Mouse (Mus musculus) spleen, postnatal 10 days (tissue): ENCODE measurements around the gene Pik3r5.

Experiments used
- DNase-seq, 2 experiments: peaks; one replicate each; pipeline ENCODE4 v3.0.0; 2021 to 2022; ENCODE audit warnings: low spot score in 2 of 2

Gene Pik3r5

DNA sequence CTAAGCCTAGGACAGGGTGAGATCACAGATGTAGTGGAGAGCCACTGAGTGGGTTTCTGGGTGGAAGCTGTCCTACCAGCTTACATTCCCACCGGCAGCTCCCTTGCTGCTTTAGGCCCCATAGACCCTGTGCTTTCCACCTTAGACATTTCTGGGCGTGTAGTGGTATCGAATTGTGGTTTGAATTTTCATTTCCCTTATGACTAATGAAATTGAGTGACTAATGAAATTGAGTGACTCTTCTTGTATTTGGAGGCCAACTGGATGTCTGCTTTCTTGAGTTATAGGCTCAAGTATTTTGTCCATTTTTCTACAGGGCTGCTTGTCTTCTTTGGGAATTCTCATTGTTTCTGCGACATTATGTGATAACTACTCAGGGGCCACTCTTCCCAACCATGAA lies 14.6 kb downstream of the Pik3r5 start:
- no peak for DNase-seq

DNA sequence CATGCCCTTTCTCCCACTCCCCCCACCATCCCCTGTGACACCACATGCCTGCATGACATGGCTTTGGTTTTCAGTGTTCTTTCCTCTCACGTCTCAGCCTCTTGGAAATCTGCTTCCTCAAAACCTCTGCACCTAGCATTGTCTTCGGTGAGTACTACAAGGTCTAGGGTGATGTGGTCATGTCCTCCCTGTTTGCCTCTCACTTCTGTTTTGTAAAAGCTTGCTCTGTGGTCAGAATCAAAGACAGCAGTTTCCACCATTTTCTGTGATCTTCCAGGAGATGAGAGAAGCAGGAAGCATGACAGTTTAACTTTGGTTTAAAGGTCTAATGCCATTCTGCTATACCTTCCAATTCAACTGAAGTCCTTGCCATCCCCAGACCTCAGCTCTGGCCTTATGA lies 15.3 kb downstream of the Pik3r5 start:
- no peak for DNase-seq

- DNase-seq: no peak
These were observed 16.4 kb downstream of the Pik3r5 start for GRCm38 (mm10) chr11:68448356-68448755.

GRCm38 (mm10) chr11:68451282-68451735 lies 19.4 kb downstream of the Pik3r5 start:
- peak in 1 of 2 experiments; percentile 54 for DNase-seq

- DNase-seq: no peak
These were observed 20.0 kb downstream of the Pik3r5 start for GRCm38 (mm10) chr11:68451747-68452405.

DNA sequence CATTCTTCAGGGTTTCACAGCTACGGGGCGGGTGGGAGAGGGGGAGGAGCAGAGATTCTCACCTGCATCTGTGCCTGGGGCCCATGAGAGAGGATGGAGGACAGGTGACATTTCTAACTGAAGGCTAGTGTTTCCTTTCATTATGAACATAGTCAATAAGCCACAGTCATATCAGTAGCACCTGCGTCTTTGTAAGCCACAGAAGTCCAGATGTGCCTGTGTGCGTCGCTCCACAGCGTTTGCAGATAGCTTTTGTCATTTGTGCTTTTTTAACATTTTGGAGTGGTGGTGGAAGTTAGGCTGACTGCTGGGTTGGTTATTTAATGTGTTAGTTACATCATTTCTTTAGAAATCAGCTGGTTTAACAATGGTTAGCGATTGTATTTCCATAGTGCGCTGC lies 20.8 kb downstream of the Pik3r5 start:
- DNase-seq: no peak

DNA sequence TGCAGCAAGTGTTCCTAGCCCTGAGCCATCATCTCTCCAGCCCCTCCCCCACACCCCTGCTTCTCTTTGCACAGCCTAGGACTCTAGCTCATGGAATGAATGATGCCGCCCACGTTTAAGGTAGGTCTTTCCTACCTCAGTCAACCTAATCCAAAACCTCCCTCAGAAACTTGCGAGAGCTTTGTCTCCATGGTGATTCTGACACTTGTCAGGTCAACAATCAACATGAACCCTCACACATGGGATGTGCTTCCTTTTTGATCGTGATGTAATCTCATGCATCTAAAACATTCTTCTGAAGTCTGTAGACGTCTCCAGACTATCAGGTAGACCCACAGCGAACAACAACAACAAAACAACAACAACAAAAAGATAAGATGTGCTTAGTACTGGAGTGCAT lies 21.4 kb downstream of the Pik3r5 start:
- DNase-seq: no peak

GRCm38 (mm10) chr11:68458086-68458485 lies 26.2 kb downstream of the Pik3r5 start:
- DNase-seq: no peak

GRCm38 (mm10) chr11:68459021-68459420 lies 27.1 kb downstream of the Pik3r5 start:
- DNase-seq: no peak

DNA sequence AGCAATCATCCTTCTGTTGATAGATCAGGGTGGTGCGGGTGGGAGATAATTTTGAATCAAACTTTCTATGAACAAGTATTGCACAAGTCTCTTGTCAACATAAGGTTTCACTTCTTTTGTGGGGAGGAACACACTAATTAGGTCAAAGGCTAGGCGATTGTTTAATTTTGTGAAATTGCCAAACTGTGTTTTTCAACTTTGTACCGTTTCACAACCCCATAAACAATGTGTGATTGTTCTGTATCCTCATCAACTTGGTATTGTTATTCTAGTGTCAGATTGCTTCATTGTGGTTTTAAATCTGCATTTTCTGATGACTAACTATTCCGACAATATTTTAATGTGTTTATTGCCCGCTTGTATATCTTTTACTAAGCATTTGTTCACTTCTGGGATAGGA lies 27.6 kb downstream of the Pik3r5 start:
- DNase-seq: no peak

DNA sequence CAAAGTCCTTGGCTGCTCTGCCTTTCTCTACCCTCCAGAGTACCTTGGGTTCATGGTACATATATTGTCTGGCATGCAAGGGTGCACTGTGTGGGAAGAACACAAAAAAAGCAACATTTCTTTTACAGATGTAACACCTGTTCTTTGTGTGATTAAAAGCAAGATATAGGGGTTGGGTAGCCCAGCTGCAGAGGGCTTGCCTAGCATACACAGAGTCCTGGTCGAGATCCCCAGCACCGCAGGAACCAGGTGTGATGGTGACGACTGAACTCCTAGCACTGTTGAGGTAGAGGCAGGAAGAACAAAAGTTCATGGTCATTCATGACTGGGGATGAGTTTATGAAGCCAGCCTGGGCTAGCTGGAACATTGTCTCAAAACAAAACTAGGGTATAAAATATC lies 30.8 kb downstream of the Pik3r5 start:
- no peak for DNase-seq

GRCm38 (mm10) chr11:68464260-68464659 lies 32.3 kb downstream of the Pik3r5 start:
- DNase-seq: no peak

DNA sequence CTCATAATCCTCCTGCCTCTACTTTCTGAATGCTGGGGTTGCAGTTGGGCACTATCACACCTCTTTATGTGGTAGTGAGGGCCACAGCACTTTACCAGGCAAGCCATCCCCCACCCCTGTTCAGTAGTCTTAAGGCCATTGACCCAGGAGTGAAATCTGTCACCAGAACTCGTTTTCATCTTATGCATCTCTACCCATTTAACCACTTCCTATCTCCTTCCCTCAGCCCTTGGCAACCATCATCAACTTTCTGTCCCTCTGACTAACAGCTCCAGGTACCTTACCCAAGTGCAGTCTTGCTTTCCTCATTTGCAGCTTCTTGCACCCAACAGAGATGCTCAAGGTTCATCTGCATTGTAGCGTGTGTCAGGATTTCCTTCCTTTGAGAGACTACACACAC lies 33.2 kb downstream of the Pik3r5 start:
- no peak for DNase-seq

GRCm38 (mm10) chr11:68467441-68467840 lies 35.5 kb downstream of the Pik3r5 start:
- DNase-seq: no peak

GRCm38 (mm10) chr11:68467962-68468612 lies 36.2 kb downstream of the Pik3r5 start:
- DNase-seq: no peak

DNA sequence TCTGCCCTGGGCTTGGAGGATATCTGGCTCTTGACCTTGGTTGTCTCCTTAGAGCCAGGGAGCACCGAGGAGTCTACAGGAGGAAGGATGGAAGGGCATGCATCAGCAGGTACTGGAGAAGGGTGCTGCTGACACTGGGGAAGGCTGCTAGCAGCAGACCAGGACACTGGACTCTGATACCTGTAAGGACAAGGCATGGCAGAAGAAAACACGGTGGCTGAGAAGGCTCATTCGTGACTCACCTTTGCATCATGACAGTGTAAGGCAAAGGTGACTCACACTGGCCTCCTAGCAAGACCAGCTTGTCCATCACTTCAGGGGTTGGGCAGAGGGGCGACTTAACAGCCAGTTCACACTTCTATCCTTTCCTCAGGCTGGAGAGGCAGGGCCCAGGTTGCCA lies 37.0 kb downstream of the Pik3r5 start:
- no peak for DNase-seq

GRCm38 (mm10) chr11:68472162-68472849 lies 40.4 kb downstream of the Pik3r5 start:
- DNase-seq: no peak

GRCm38 (mm10) chr11:68474600-68474999 lies 42.7 kb downstream of the Pik3r5 start:
- DNase-seq: no peak

DNA sequence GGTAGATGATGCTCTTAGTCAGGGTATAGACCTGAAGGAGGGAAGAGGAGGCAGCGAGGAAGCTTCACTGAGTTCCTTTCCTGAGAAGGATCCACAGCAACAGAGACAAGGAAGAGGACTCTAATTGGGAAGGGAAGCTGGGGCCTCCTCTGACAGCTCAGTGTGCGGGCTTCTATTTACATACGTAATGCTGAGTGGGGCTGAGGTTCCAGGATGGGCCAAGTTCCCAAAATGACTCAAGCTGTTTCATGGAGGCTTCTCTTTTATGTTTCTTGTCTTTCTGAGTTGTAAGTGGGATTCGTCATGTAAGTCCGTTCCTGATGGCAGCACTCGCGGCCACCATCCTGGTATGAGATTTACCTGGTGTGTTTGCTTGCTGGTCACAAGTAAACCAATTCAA lies 43.8 kb downstream of the Pik3r5 start:
- DNase-seq: no peak

GRCm38 (mm10) chr11:68477661-68478060 lies 45.7 kb downstream of the Pik3r5 start:
- no peak for DNase-seq

GRCm38 (mm10) chr11:68478574-68478981 lies 46.7 kb downstream of the Pik3r5 start:
- DNase-seq: no peak

DNA sequence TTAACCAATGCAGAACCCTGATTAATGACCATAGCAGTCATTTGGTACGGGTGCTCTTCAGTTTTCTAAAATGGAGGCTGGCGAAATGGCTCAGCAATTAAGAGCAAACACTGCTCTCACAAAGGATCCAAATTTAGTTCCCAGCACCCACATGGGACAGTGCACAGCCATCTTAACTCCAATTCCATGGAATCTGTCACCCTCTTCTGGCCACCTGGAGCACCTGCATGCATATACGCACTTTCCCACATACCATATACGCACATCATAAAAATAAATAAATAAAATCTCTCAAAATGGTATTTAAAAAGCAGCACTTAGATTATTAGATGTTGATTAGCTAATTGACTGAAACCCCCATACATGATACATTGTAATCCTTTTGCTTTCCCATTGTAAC lies 48.7 kb downstream of the Pik3r5 start:
- no peak for DNase-seq

DNA sequence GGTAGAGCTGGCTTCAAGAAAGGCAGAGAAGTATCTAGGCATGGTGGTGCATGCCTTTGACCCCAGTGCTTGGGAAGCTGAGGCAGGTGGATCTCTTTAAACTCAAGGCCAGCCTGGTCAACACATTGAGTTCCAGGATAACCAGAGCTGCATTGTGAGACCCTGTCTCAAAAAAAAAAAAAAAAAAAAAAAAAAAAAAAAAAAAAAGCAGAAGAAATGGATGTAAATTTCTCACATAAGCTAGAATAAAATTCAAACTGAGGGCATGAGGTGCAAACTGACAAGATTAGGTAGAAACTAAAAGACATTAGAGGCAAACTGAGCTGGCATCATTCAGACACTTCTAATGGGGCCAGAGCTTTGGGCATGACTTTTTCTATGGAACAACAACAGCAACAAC lies 50.1 kb downstream of the Pik3r5 start:
- DNase-seq: no peak
